Mouse (Mus musculus) midbrain, embryonic 10.5 days (tissue): ENCODE results near the gene Acer2. TPM values are rescaled to one million over a fixed set of nuclear protein-coding genes. Genes with fewer than 3 reads are reported as not detected.

Experiments used
- DNase-seq: peaks from one replicate; pipeline ENCODE4 v3.0.0-alpha.2; 2017; ENCODE audit warnings: low spot score
- H3K27ac ChIP-seq: fragments of 300-500 bp; sonication (generic); replicated peaks from 2 replicates; pipeline ENCODE4 v1.5.1; 2016; ENCODE audit warnings: mild to moderate bottlenecking
- H3K27me3 ChIP-seq: fragments of 300-500 bp; sonication (generic); 2 replicates; pipeline ENCODE4 v1.6.1; 2016; ENCODE audit warnings: low read depth, mild to moderate bottlenecking; ENCODE audit not compliant: poor library complexity, severe bottlenecking
- H3K36me3 ChIP-seq: fragments of 300-500 bp; sonication (generic); 2 replicates; pipeline ENCODE4 v1.6.1; 2016; ENCODE audit warnings: mild to moderate bottlenecking, moderate library complexity
- H3K4me1 ChIP-seq: fragments of 300-500 bp; sonication (generic); 2 replicates; pipeline ENCODE4 v1.6.1; 2016
- H3K4me3 ChIP-seq: fragments of 300-500 bp; sonication (generic); 2 replicates; pipeline ENCODE4 v1.5.1; 2016; ENCODE audit warnings: mild to moderate bottlenecking, moderate library complexity
- H3K9me3 ChIP-seq: fragments of 300-500 bp; sonication (generic); replicated peaks from 2 replicates; pipeline ENCODE4 v1.6.1; 2016; ENCODE audit warnings: mild to moderate bottlenecking
- WGBS: fragments of 180-500 bp; shearing (Covaris S2); methylation state at CpG from one replicate; pipeline ENCODE4 v1.1.7; 2016; 5-methylcytosine and 5-hydroxymethylcytosine counted together
- polyA plus RNA-seq: library from polyadenylated mRNA; unstranded; fragments of >200 nt; fragmentation: Nextera tagmentation; extraction: Ambion mirVana; gene quantifications from 2 replicates; pipeline ENCODE4 v1.2.1, GENCODE M21; 2016

Gene Acer2
- polyA plus RNA-seq, 1 experiment from 2014 or later = 5.3 TPM

GRCm38 (mm10) chr4:86864087-86864486, 10.1 kb upstream of the Acer2 start:
- H3K36me3 ChIP-seq = no peaks in the 10 kb centered on the region
- DNase-seq = no peak
- H3K9me3 ChIP-seq = no peaks in the 10 kb centered on the region
- no peaks in the 10 kb centered on the region for H3K4me1 ChIP-seq
- WGBS = 87% methylated on average over 5 of the region's 5 CpGs
- no peaks in the 10 kb centered on the region for H3K27me3 ChIP-seq
- no peak overlapping the region for H3K4me3 ChIP-seq
- H3K27ac ChIP-seq = no peak overlapping the region

- Histone ChIP-seq H3K36me3 (no peaks in the 10 kb centered on the region), H3K4me3 (no peak overlapping the region), H3K9me3 (no peaks in the 10 kb centered on the region), H3K27ac (no peak overlapping the region), H3K27me3 (peaks cover 34% of the 10 kb centered on the region), H3K4me1 (peaks cover 23% of the 10 kb centered on the region)
- no peak for DNase-seq
Measured at GRCm38 (mm10) chr4:86871988-86872387, 2.2 kb upstream of the Acer2 start.

- Histone ChIP-seq H3K4me3 (no peak overlapping the region), H3K9me3 (no peaks in the 10 kb centered on the region), H3K36me3 (no peaks in the 10 kb centered on the region), H3K27me3 (peaks cover 34% of the 10 kb centered on the region), H3K27ac (no peak overlapping the region), H3K4me1 (peaks cover 23% of the 10 kb centered on the region)
- 55% methylated on average over 4 of the region's 4 CpGs for WGBS
- no peak for DNase-seq
Measured at GRCm38 (mm10) chr4:86873072-86873471, 1.1 kb upstream of the Acer2 start.

GRCm38 (mm10) chr4:86879477-86879876, 5.3 kb downstream of the Acer2 start:
- no peaks in the 10 kb centered on the region for H3K36me3 ChIP-seq
- no peaks in the 10 kb centered on the region for H3K9me3 ChIP-seq
- no peak for DNase-seq
- WGBS = 95% methylated on average over 2 of the region's 2 CpGs
- H3K4me1 ChIP-seq = peaks cover 14% of the 10 kb centered on the region
- H3K27ac ChIP-seq = no peak overlapping the region
- H3K27me3 ChIP-seq = peaks cover 18% of the 10 kb centered on the region
- no peak overlapping the region for H3K4me3 ChIP-seq

DNA sequence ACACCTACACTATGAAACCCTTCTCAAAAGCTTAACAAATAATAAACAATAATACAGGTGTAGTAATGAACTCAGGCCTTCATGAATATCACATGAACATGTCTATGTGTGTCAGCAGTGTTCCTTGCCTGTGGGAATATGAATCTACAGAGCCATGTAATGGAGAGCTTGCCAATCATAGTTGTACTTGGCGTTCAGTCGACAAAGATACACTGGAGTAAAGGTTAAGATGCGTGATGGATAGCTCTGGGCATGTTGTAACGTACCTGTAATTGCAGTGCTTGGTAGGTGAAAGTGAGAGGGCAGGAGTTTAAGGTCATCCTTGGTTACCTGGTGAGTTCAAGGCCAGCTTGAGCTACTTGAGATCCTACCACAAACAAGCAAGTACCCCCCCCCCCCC, 7.0 kb downstream of the Acer2 start:
- 91% methylated on average over 4 of the region's 4 CpGs for WGBS
- H3K9me3 ChIP-seq = no peaks in the 10 kb centered on the region
- H3K27ac ChIP-seq = no peak overlapping the region
- H3K27me3 ChIP-seq = peaks cover 6% of the 10 kb centered on the region
- H3K4me1 ChIP-seq = peaks cover under 1% of the 10 kb centered on the region
- H3K4me3 ChIP-seq = no peak overlapping the region
- DNase-seq = no peak
- H3K36me3 ChIP-seq = no peaks in the 10 kb centered on the region

- Histone ChIP-seq H3K27ac (no peak overlapping the region), H3K4me3 (no peak overlapping the region), H3K36me3 (no peaks in the 10 kb centered on the region), H3K4me1 (no peaks in the 10 kb centered on the region; the same call in 1 of the 2 replicates), H3K9me3 (no peaks in the 10 kb centered on the region), H3K27me3 (no peaks in the 10 kb centered on the region)
- DNase-seq = no peak
- WGBS = 60% methylated on average over 2 of the region's 2 CpGs
Measured at GRCm38 (mm10) chr4:86882413-86882812, 8.2 kb downstream of the Acer2 start.

DNA sequence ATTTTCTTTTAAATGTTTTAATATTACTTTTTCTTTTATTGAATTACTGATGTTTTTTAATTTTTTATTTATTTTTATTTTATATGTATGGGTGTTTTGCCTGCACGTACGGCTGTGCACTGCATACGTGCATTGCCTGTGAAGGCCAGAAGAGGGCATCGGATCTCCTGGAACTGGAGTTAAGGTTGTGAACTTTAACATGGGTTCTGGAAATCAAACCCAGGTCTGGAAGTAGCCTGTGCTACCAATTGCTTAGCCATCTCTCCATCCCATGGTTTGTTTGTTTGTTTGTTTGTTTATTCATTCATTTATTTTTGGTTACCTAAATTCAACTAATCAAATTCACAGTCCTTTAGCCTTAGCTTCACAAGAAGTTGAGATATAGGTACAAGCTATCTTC, 10.7 kb downstream of the Acer2 start:
- no peaks in the 10 kb centered on the region for H3K9me3 ChIP-seq
- 45% methylated on average over 4 of the region's 4 CpGs for WGBS
- H3K27me3 ChIP-seq = no peaks in the 10 kb centered on the region
- peak; percentile 33 for DNase-seq
- no peaks in the 10 kb centered on the region for H3K36me3 ChIP-seq
- H3K4me1 ChIP-seq = no peaks in the 10 kb centered on the region; the same call in 1 of the 2 replicates
- H3K27ac ChIP-seq = no peak overlapping the region
- no peak overlapping the region for H3K4me3 ChIP-seq

GRCm38 (mm10) chr4:86885790-86886159, 11.6 kb downstream of the Acer2 start:
- H3K27me3 ChIP-seq = no peaks in the 10 kb centered on the region
- 55% methylated on average over 12 of the region's 12 CpGs for WGBS
- no peaks in the 10 kb centered on the region; the same call in 1 of the 2 replicates for H3K4me1 ChIP-seq
- no peaks in the 10 kb centered on the region for H3K36me3 ChIP-seq
- no peak overlapping the region for H3K27ac ChIP-seq
- H3K4me3 ChIP-seq = peak overlapping the region; percentile 30
- no peak for DNase-seq
- no peaks in the 10 kb centered on the region for H3K9me3 ChIP-seq

- peak overlapping the region; percentile 30 for H3K4me3 ChIP-seq
- no peaks in the 10 kb centered on the region for H3K36me3 ChIP-seq
- H3K27me3 ChIP-seq = no peaks in the 10 kb centered on the region
- DNase-seq = no peak
- no peaks in the 10 kb centered on the region for H3K9me3 ChIP-seq
- 49% methylated on average over 18 of the region's 18 CpGs for WGBS
- no peak overlapping the region for H3K27ac ChIP-seq
- H3K4me1 ChIP-seq = no peaks in the 10 kb centered on the region; the same call in 1 of the 2 replicates
Measured at GRCm38 (mm10) chr4:86886160-86886878, 12.1 kb downstream of the Acer2 start.

DNA sequence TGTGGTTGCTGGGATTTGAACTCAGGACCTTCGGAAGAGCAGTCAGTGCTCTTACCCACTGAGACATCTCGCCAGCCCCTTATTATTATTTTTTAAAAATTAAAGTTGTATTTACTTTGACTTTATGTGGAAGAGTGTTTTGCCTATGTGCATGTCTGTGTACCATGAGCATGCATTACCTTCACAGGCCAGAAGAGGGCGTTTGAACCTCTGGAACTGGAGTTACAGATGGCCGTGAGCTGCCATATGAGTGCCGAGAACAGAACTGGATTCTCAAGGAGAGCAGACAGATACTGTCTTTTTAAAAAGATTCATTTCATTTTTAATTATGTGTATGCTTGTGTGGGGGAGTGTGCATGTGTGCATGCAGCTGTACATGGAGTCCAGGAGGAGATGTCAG, 13.7 kb downstream of the Acer2 start:
- no peak for DNase-seq
- no peak overlapping the region for H3K4me3 ChIP-seq
- H3K9me3 ChIP-seq = no peaks in the 10 kb centered on the region
- no peak overlapping the region for H3K27ac ChIP-seq
- no peaks in the 10 kb centered on the region for H3K27me3 ChIP-seq
- H3K4me1 ChIP-seq = no peaks in the 10 kb centered on the region; the same call in 1 of the 2 replicates
- 71% methylated on average over 5 of the region's 5 CpGs for WGBS
- no peaks in the 10 kb centered on the region for H3K36me3 ChIP-seq

DNA sequence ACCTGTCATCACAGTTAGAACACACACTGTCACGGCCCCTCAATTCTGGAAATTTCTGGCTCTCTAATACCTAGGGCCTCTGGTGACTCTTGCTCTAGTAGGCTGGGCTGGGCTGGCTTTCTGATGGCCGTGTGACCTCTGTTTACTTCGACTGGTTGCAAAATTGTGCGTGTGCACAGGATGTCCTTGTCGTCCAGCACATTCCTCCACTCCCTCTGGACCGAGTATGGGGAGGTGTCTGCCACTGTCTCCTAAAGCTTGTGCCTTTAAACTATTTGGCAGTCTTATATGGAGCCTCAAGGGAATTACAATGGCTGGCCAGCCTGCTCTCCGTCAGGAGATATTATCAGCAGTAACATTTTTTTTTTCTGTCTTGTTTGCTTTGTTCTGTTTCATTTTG, 23.2 kb downstream of the Acer2 start:
- Histone ChIP-seq H3K36me3 (no peaks in the 10 kb centered on the region), H3K27me3 (no peaks in the 10 kb centered on the region), H3K4me1 (0 out of 2 replicates have a peak, but pooled peaks cover 5% of the 10 kb centered on the region), H3K9me3 (no peaks in the 10 kb centered on the region), H3K4me3 (no peak overlapping the region), H3K27ac (no peak overlapping the region)
- 84% methylated on average over 7 of the region's 7 CpGs for WGBS
- no peak for DNase-seq

DNA sequence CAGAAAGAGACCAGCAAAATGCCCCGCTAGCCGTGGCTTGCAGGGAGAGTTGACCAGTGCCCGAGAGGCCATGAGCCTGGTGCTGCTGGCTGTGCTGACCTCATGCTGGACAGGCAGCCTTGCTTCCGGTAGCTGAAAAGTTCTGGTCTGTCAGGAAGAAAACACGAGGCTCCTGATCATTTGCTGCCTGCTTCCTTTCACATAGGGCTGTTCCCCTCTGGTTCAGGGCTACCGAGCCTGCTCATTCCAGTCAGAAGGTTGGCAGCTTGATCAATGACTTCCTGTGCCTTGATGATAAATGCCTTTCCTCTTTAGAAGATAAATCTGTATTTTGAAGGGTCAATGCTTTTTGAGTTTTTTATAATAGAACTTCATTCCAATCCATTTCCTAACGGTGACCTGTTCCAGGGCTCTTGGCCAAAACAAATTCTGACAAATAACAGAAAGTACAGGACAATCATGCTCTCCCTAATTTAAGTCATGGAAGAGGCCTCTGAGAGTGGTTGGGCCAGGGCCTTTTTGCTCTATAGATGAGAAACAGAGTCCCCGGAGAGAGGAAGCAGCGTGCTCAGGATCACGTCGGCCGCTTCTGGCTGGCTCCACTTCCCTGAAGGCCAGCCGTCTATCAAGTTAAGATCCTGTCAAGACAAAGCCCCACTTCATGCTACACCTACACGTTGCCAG, 24.7 kb downstream of the Acer2 start:
- Histone ChIP-seq H3K4me3 (no peak overlapping the region), H3K9me3 (no peaks in the 10 kb centered on the region), H3K27ac (no peak overlapping the region), H3K36me3 (no peaks in the 10 kb centered on the region), H3K27me3 (no peaks in the 10 kb centered on the region), H3K4me1 (0 out of 2 replicates have a peak, but pooled peaks cover 5% of the 10 kb centered on the region)
- 79% methylated on average over 14 of the region's 14 CpGs for WGBS
- DNase-seq = no peak

DNA sequence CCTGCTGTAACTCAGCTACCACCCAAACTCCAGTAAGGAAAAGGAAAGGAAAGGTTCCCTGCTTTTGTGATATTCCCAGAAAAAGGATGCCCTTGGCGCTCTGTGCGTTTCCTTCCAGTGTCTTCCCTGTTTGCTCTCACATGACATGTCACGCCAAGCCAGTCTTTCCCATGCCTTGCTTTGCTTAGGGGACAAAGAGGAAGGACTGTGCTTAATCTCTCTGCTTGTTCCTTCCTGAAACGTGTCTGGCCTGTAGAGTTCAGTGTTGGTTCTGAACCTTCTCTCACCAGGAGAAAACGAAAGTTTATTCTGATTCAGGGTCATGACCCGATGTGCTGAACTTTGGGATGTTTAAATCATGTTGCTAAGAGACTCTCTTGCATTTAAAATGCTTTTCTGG, 28.2 kb downstream of the Acer2 start:
- Histone ChIP-seq H3K4me3 (no peak overlapping the region), H3K27ac (peak overlapping the region; percentile 42), H3K36me3 (no peaks in the 10 kb centered on the region), H3K27me3 (no peaks in the 10 kb centered on the region), H3K9me3 (no peaks in the 10 kb centered on the region), H3K4me1 (0 out of 2 replicates have a peak, but pooled peaks cover 5% of the 10 kb centered on the region)
- 58% methylated on average over 6 of the region's 6 CpGs for WGBS
- DNase-seq = peak; percentile 13
